Mouse (Mus musculus) liver, embryonic 13.5 days (tissue): Measurements from ENCODE around the gene Galnt14. TPM values are rescaled to one million over a fixed set of nuclear protein-coding genes. Genes with fewer than 3 reads are reported as not detected.

Source experiments
- ATAC-seq: fragments of 200-750 bp; cut with Nextera tagmentation; 2 replicates; pipeline ENCODE4 v1.8.0; 2017; ENCODE audit warnings: low read depth, mild to moderate bottlenecking, moderate number of reproducible peaks, moderate library complexity
- DNase-seq: peaks from one replicate; pipeline ENCODE4 v3.0.0; 2022
- H3K27ac ChIP-seq: fragments of 300-500 bp; sonication (generic); 2 replicates; pipeline ENCODE4 v1.5.1; 2015; ENCODE audit warnings: moderate library complexity, mild to moderate bottlenecking, inconsistent platforms
- H3K27me3 ChIP-seq: fragments of 300-500 bp; sonication (generic); 2 replicates; pipeline ENCODE4 v1.6.1; 2015; ENCODE audit warnings: mild to moderate bottlenecking, inconsistent platforms
- H3K36me3 ChIP-seq: fragments of 300-500 bp; sonication (generic); 2 replicates; pipeline ENCODE4 v1.6.1; 2015; ENCODE audit warnings: mild to moderate bottlenecking, inconsistent platforms
- H3K4me1 ChIP-seq: fragments of 300-500 bp; sonication (generic); replicated peaks from 2 replicates; pipeline ENCODE4 v1.6.1; 2015; ENCODE audit warnings: inconsistent platforms
- H3K4me2 ChIP-seq: fragments of 300-500 bp; sonication (generic); 2 replicates; pipeline ENCODE4 v1.6.1; 2015; ENCODE audit warnings: inconsistent platforms, mild to moderate bottlenecking, moderate library complexity
- H3K4me3 ChIP-seq: fragments of 300-500 bp; sonication (generic); replicated peaks from 2 replicates; pipeline ENCODE4 v1.5.1; 2015; ENCODE audit warnings: mild to moderate bottlenecking, inconsistent platforms
- H3K9ac ChIP-seq: fragments of 300-500 bp; sonication (generic); 2 replicates; pipeline ENCODE4 v1.6.1; 2015; ENCODE audit warnings: mild to moderate bottlenecking, inconsistent platforms
- H3K9me3 ChIP-seq: fragments of 300-500 bp; sonication (generic); replicated peaks from 2 replicates; pipeline ENCODE4 v1.6.1; 2016; ENCODE audit warnings: inconsistent platforms
- WGBS: fragments of 180-500 bp; shearing (Covaris S2); methylation state at CpG from one replicate; pipeline ENCODE4 v1.1.7; 2015; ENCODE audit not compliant: insufficient replicate concordance; 5-methylcytosine and 5-hydroxymethylcytosine counted together
- polyA plus RNA-seq: library from polyadenylated mRNA; unstranded; fragments of >200 nt; fragmentation: Nextera tagmentation; extraction: Ambion mirVana; gene quantifications from 2 replicates; pipeline ENCODE4 v1.2.1, GENCODE M21; 2015

The Galnt14 gene
- polyA plus RNA-seq, 1 experiment from 2014 or later: 0.07 TPM

- Histone ChIP-seq H3K4me3 (no peak overlapping the region), H3K4me1 (no peaks in the 10 kb centered on the region), H3K27me3 (peaks cover 8% of the 10 kb centered on the region), H3K9ac (no peak overlapping the region), H3K27ac (no peak overlapping the region), H3K36me3 (no peaks in the 10 kb centered on the region), H3K9me3 (no peaks in the 10 kb centered on the region), H3K4me2 (no peak overlapping the region)
- DNase-seq (no peak), ATAC-seq (no peak)
Observed at GRCm38 (mm10) chr17:73703571-73703970, 6.7 kb downstream of the Galnt14 start.

- Histone ChIP-seq H3K4me2 (no peak overlapping the region), H3K27ac (no peak overlapping the region), H3K9me3 (no peaks in the 10 kb centered on the region), H3K4me3 (no peak overlapping the region), H3K36me3 (no peaks in the 10 kb centered on the region), H3K27me3 (no peaks in the 10 kb centered on the region), H3K9ac (no peak overlapping the region), H3K4me1 (no peaks in the 10 kb centered on the region)
- WGBS: 30% methylated on average over 7 of the region's 7 CpGs
- no peak for DNase-seq
- ATAC-seq: no peak
Observed at GRCm38 (mm10) chr17:73701016-73701415, 9.2 kb downstream of the Galnt14 start.

GRCm38 (mm10) chr17:73699881-73700280 is 10.4 kb downstream of the Galnt14 start:
- H3K4me3 ChIP-seq: no peak overlapping the region
- no peak overlapping the region for H3K9ac ChIP-seq
- no peaks in the 10 kb centered on the region for H3K9me3 ChIP-seq
- H3K27me3 ChIP-seq: no peaks in the 10 kb centered on the region
- no peak for ATAC-seq
- no peak for DNase-seq
- 59% methylated on average over 6 of the region's 6 CpGs for WGBS
- H3K27ac ChIP-seq: no peak overlapping the region
- H3K36me3 ChIP-seq: no peaks in the 10 kb centered on the region
- no peak overlapping the region for H3K4me2 ChIP-seq
- no peaks in the 10 kb centered on the region for H3K4me1 ChIP-seq

GRCm38 (mm10) chr17:73694206-73694952 is 15.9 kb downstream of the Galnt14 start:
- H3K36me3 ChIP-seq: no peaks in the 10 kb centered on the region
- 54% methylated on average over 3 of the region's 3 CpGs for WGBS
- no peak overlapping the region for H3K27ac ChIP-seq
- H3K4me3 ChIP-seq: no peak overlapping the region
- no peak for ATAC-seq
- no peaks in the 10 kb centered on the region for H3K9me3 ChIP-seq
- H3K4me2 ChIP-seq: no peak overlapping the region
- no peaks in the 10 kb centered on the region for H3K4me1 ChIP-seq
- DNase-seq: no peak
- H3K27me3 ChIP-seq: no peaks in the 10 kb centered on the region
- no peak overlapping the region for H3K9ac ChIP-seq

- Histone ChIP-seq H3K4me2 (no peak overlapping the region), H3K36me3 (no peaks in the 10 kb centered on the region), H3K4me3 (no peak overlapping the region), H3K9ac (no peak overlapping the region), H3K4me1 (no peaks in the 10 kb centered on the region), H3K27ac (no peak overlapping the region), H3K9me3 (no peaks in the 10 kb centered on the region), H3K27me3 (no peaks in the 10 kb centered on the region)
- 69% methylated on average over 3 of the region's 3 CpGs for WGBS
- DNase-seq (no peak), ATAC-seq (no peak)
Observed at GRCm38 (mm10) chr17:73688261-73688660, 22.0 kb downstream of the Galnt14 start.

- DNase-seq: no peak
- 68% methylated on average over 8 of the region's 8 CpGs for WGBS
- Histone ChIP-seq H3K4me1 (no peaks in the 10 kb centered on the region), H3K4me3 (no peak overlapping the region), H3K9me3 (no peaks in the 10 kb centered on the region), H3K27ac (no peak overlapping the region), H3K36me3 (no peaks in the 10 kb centered on the region), H3K9ac (no peak overlapping the region), H3K4me2 (no peak overlapping the region), H3K27me3 (no peaks in the 10 kb centered on the region)
- no peak for ATAC-seq
Observed at GRCm38 (mm10) chr17:73686292-73686691, 24.0 kb downstream of the Galnt14 start.

- DNase-seq: no peak
- no peak for ATAC-seq
- H3K36me3 ChIP-seq: no peaks in the 10 kb centered on the region
- no peak overlapping the region for H3K9ac ChIP-seq
- no peak overlapping the region for H3K4me2 ChIP-seq
- no peak overlapping the region for H3K27ac ChIP-seq
- no peaks in the 10 kb centered on the region for H3K27me3 ChIP-seq
- H3K4me3 ChIP-seq: no peak overlapping the region
- 62% methylated on average over 5 of the region's 5 CpGs for WGBS
- no peaks in the 10 kb centered on the region for H3K4me1 ChIP-seq
- H3K9me3 ChIP-seq: no peaks in the 10 kb centered on the region
Observed at GRCm38 (mm10) chr17:73684746-73685145, 25.5 kb downstream of the Galnt14 start.

GRCm38 (mm10) chr17:73671921-73672320 is 38.3 kb downstream of the Galnt14 start:
- DNase-seq: no peak
- 63% methylated on average over 5 of the region's 5 CpGs for WGBS
- no peaks in the 10 kb centered on the region for H3K4me1 ChIP-seq
- ATAC-seq: no peak
- no peak overlapping the region for H3K4me3 ChIP-seq
- H3K27ac ChIP-seq: no peak overlapping the region
- no peaks in the 10 kb centered on the region for H3K27me3 ChIP-seq
- no peaks in the 10 kb centered on the region for H3K36me3 ChIP-seq
- H3K4me2 ChIP-seq: no peak overlapping the region
- no peak overlapping the region for H3K9ac ChIP-seq
- no peaks in the 10 kb centered on the region for H3K9me3 ChIP-seq

GRCm38 (mm10) chr17:73670048-73670447 is 40.2 kb downstream of the Galnt14 start:
- Histone ChIP-seq H3K4me2 (no peak overlapping the region), H3K27me3 (no peaks in the 10 kb centered on the region), H3K4me1 (no peaks in the 10 kb centered on the region), H3K4me3 (no peak overlapping the region), H3K9ac (no peak overlapping the region), H3K9me3 (no peaks in the 10 kb centered on the region), H3K27ac (no peak overlapping the region), H3K36me3 (no peaks in the 10 kb centered on the region)
- 58% methylated on average over 2 of the region's 2 CpGs for WGBS
- ATAC-seq (no peak), DNase-seq (no peak)

GRCm38 (mm10) chr17:73668996-73669395 is 41.3 kb downstream of the Galnt14 start:
- no peaks in the 10 kb centered on the region for H3K27me3 ChIP-seq
- no peak overlapping the region for H3K4me3 ChIP-seq
- DNase-seq (no peak), ATAC-seq (no peak)
- 76% methylated on average over 1 of the region's 1 CpGs for WGBS
- no peak overlapping the region for H3K4me2 ChIP-seq
- no peaks in the 10 kb centered on the region for H3K36me3 ChIP-seq
- H3K9me3 ChIP-seq: no peaks in the 10 kb centered on the region
- no peaks in the 10 kb centered on the region for H3K4me1 ChIP-seq
- H3K9ac ChIP-seq: no peak overlapping the region
- H3K27ac ChIP-seq: no peak overlapping the region

- H3K4me1 ChIP-seq: no peaks in the 10 kb centered on the region
- H3K9me3 ChIP-seq: no peaks in the 10 kb centered on the region
- no peak overlapping the region for H3K4me3 ChIP-seq
- no peak for ATAC-seq
- 9% methylated on average over 3 of the region's 3 CpGs for WGBS
- DNase-seq: no peak
- H3K9ac ChIP-seq: no peak overlapping the region
- H3K36me3 ChIP-seq: no peaks in the 10 kb centered on the region
- no peaks in the 10 kb centered on the region for H3K27me3 ChIP-seq
- no peak overlapping the region for H3K4me2 ChIP-seq
- H3K27ac ChIP-seq: no peak overlapping the region
Observed at GRCm38 (mm10) chr17:73663237-73663636, 47.0 kb downstream of the Galnt14 start.

GRCm38 (mm10) chr17:73658731-73659445 is 51.4 kb downstream of the Galnt14 start:
- DNase-seq (no peak), ATAC-seq (no peak)
- Histone ChIP-seq H3K4me3 (no peak overlapping the region), H3K27me3 (no peaks in the 10 kb centered on the region), H3K4me2 (no peak overlapping the region), H3K36me3 (no peaks in the 10 kb centered on the region), H3K27ac (no peak overlapping the region), H3K4me1 (no peaks in the 10 kb centered on the region), H3K9ac (no peak overlapping the region), H3K9me3 (no peaks in the 10 kb centered on the region)
- WGBS: 75% methylated on average over 6 of the region's 6 CpGs
